Mouse (Mus musculus) embryonic facial prominence, embryonic 14.5 days (tissue): ENCODE measurements around the gene Slc8a1. TPM values are rescaled to one million over a fixed set of nuclear protein-coding genes. Genes with fewer than 3 reads are reported as not detected.

Experiments
- ATAC-seq: fragments of 200-750 bp; cut with Nextera tagmentation; 2 replicates; pipeline ENCODE4 v1.8.0; 2017; ENCODE audit warnings: low read depth, moderate number of reproducible peaks, moderate TSS enrichment
- DNase-seq: peaks from one replicate; pipeline ENCODE4 v3.0.0-alpha.2; 2015; ENCODE audit warnings: low spot score
- H3K27ac ChIP-seq: fragments of 300-500 bp; sonication (generic); replicated peaks from 2 replicates; pipeline ENCODE4 v1.5.1; 2014; ENCODE audit warnings: low read depth, mild to moderate bottlenecking, low read length, moderate library complexity
- H3K27me3 ChIP-seq: fragments of 300-500 bp; sonication (generic); replicated peaks from 2 replicates; pipeline ENCODE4 v1.6.1; 2014; ENCODE audit warnings: low read length; ENCODE audit not compliant: control insufficient read depth, insufficient read depth
- H3K36me3 ChIP-seq: fragments of 300-500 bp; sonication (generic); 2 replicates; pipeline ENCODE4 v1.6.1; 2014; ENCODE audit warnings: low read length, mixed read lengths; ENCODE audit not compliant: control insufficient read depth, insufficient read depth
- H3K4me1 ChIP-seq: fragments of 300-500 bp; sonication (generic); 2 replicates; pipeline ENCODE4 v1.6.1; 2014; ENCODE audit warnings: antibody characterized with exemption, low read length; ENCODE audit not compliant: control insufficient read depth, insufficient read depth
- H3K4me2 ChIP-seq: fragments of 300-500 bp; sonication (generic); 2 replicates; pipeline ENCODE4 v1.6.1; 2014; ENCODE audit warnings: low read depth, mild to moderate bottlenecking, low read length, moderate library complexity, mixed read lengths
- H3K4me3 ChIP-seq: fragments of 300-500 bp; sonication (generic); 2 replicates; pipeline ENCODE4 v1.5.1; 2014; ENCODE audit warnings: low read depth, mild to moderate bottlenecking, low read length
- H3K9ac ChIP-seq: fragments of 300-500 bp; sonication (generic); 2 replicates; pipeline ENCODE4 v1.6.1; 2014; ENCODE audit warnings: low read depth, mild to moderate bottlenecking, low read length, moderate library complexity, mixed read lengths
- H3K9me3 ChIP-seq: fragments of 300-500 bp; sonication (generic); 2 replicates; pipeline ENCODE4 v1.6.1; 2016; ENCODE audit warnings: low read length; ENCODE audit not compliant: control insufficient read depth
- WGBS: fragments of 180-500 bp; shearing (Covaris S2); extraction: QIAGEN DNeasy Blood & Tissue Kit; methylation state at CpG from one replicate; pipeline ENCODE4 v1.1.7; 2014; 5-methylcytosine and 5-hydroxymethylcytosine counted together
- polyA plus RNA-seq: library from polyadenylated mRNA; unstranded; fragments of >200 nt; fragmentation: Nextera tagmentation; extraction: Ambion mirVana; gene quantifications from 2 replicates; pipeline ENCODE4 v1.2.1, GENCODE M21; 2014

Gene Slc8a1
- polyA plus RNA-seq, 1 experiment from 2014 or later, result 4.6 TPM

DNA sequence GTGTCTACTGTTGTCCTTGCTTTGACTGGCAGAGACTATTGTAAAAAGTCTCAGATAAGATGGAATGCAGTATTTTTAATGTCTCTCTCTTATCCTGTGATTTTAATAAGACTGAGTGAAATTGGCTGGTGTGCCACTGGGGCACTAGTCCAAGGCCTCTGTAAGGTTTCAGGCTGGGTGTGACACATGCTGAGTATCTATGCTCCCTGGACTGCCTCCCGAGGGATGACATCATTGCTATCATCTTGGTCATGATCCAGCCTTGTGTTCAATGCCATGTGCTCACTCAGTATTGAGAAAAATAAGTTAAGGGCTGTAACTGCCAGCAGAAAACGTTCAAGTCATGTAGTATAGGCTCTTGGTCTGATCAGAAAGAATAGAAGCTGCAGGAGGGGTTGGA lies 335.5 kb downstream of the Slc8a1 start:
- DNase-seq, result peak; percentile 20
- no peak overlapping the region for H3K4me3 ChIP-seq

DNA sequence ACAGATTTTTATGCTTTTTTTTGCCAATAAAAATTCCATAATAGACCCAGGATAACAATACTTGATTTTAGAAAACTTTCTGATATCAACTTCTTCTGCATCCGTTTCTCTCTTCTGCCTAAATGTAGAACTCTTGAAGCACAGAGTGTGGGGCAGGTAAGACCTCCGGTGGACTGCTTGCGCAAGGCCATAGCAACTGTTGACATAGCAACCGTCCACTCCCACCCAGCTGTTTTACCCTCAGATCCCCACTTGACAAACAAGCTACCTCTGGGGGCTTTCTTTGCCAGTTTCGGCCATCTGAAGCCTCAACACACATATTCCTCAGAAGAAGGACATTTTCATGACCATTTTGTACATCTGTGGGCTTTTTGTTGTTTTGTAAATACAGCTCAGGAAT lies 337.8 kb downstream of the Slc8a1 start:
- no peak overlapping the region for H3K4me2 ChIP-seq
- no peak overlapping the region for H3K27ac ChIP-seq
- DNase-seq, result no peak
- H3K9me3 ChIP-seq, result no peaks in the 10 kb centered on the region
- no peaks in the 10 kb centered on the region for H3K36me3 ChIP-seq
- ATAC-seq, result peak; percentile 69
- H3K4me3 ChIP-seq, result no peak overlapping the region
- no peaks in the 10 kb centered on the region for H3K4me1 ChIP-seq
- H3K27me3 ChIP-seq, result no peaks in the 10 kb centered on the region
- 60% methylated on average over 5 of the region's 5 CpGs for WGBS
- H3K9ac ChIP-seq, result no peak overlapping the region

More for the DNA sequence above, 335.5 kb downstream of the Slc8a1 start:
- no peaks in the 10 kb centered on the region for H3K9me3 ChIP-seq
- no peak for ATAC-seq
- H3K36me3 ChIP-seq, result peaks cover 3% of the 10 kb centered on the region; the same call in 1 of the 2 replicates
- H3K27me3 ChIP-seq, result no peaks in the 10 kb centered on the region
- H3K4me1 ChIP-seq, result no peaks in the 10 kb centered on the region
- no peak overlapping the region for H3K27ac ChIP-seq
- WGBS, result 64% methylated on average over 2 of the region's 2 CpGs
- H3K4me2 ChIP-seq, result no peak overlapping the region
- no peak overlapping the region for H3K9ac ChIP-seq

DNA sequence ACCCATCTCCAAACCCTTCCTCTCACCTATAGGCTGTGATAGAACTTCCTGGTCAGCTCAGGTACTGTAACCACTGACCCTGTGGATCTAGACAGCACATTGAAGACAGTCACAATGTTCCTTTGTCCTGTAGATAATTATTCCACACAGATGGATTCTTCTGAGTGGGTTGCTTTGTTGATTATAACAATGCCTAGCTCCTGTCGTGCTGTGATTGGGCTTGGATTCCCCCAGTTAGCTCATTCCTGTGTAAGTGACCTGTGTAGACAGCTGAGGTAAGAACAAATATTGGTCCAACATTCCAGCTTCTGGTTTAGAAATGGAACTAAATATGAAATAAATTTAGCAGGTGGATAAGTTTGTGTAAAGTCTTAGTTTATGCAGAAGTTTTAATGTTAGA lies 340.7 kb downstream of the Slc8a1 start:
- 0 out of 2 replicates have a peak, but pooled peaks cover 3% of the 10 kb centered on the region for H3K27me3 ChIP-seq
- H3K4me3 ChIP-seq, result no peak overlapping the region
- no peak overlapping the region for H3K27ac ChIP-seq
- no peak for ATAC-seq
- H3K9ac ChIP-seq, result no peak overlapping the region
- no peak overlapping the region for H3K4me2 ChIP-seq
- no peak for DNase-seq
- WGBS, result 58% methylated on average over 1 of the region's 1 CpGs
- H3K9me3 ChIP-seq, result no peaks in the 10 kb centered on the region
- H3K4me1 ChIP-seq, result no peaks in the 10 kb centered on the region
- no peaks in the 10 kb centered on the region for H3K36me3 ChIP-seq

GRCm38 (mm10) chr17:81394124-81394523 lies 344.1 kb downstream of the Slc8a1 start:
- WGBS, result 40% methylated on average over 2 of the region's 2 CpGs

GRCm38 (mm10) chr17:81393040-81393439 lies 345.1 kb downstream of the Slc8a1 start:
- Histone ChIP-seq H3K9me3 (no peaks in the 10 kb centered on the region), H3K4me3 (no peak overlapping the region), H3K27ac (no peak overlapping the region), H3K4me1 (no peaks in the 10 kb centered on the region), H3K27me3 (0 out of 2 replicates have a peak, but pooled peaks cover 3% of the 10 kb centered on the region), H3K4me2 (no peak overlapping the region), H3K9ac (no peak overlapping the region), H3K36me3 (0 out of 2 replicates have a peak, but pooled peaks cover 4% of the 10 kb centered on the region)
- DNase-seq (no peak), ATAC-seq (no peak)
- WGBS, result 41% methylated on average over 4 of the region's 4 CpGs

More at GRCm38 (mm10) chr17:81394124-81394523, 344.1 kb downstream of the Slc8a1 start:
- Histone ChIP-seq H3K4me1 (no peaks in the 10 kb centered on the region), H3K9ac (no peak overlapping the region), H3K36me3 (no peaks in the 10 kb centered on the region), H3K27me3 (0 out of 2 replicates have a peak, but pooled peaks cover 3% of the 10 kb centered on the region), H3K9me3 (no peaks in the 10 kb centered on the region), H3K4me3 (no peak overlapping the region), H3K27ac (no peak overlapping the region), H3K4me2 (no peak overlapping the region)
- no peak for ATAC-seq
- DNase-seq, result no peak

- Histone ChIP-seq H3K4me2 (no peak overlapping the region), H3K27me3 (0 out of 2 replicates have a peak, but pooled peaks cover 3% of the 10 kb centered on the region), H3K4me3 (no peak overlapping the region), H3K4me1 (no peaks in the 10 kb centered on the region), H3K9me3 (no peaks in the 10 kb centered on the region), H3K9ac (no peak overlapping the region), H3K36me3 (0 out of 2 replicates have a peak, but pooled peaks cover 4% of the 10 kb centered on the region), H3K27ac (no peak overlapping the region)
- 87% methylated on average over 7 of the region's 7 CpGs for WGBS
- DNase-seq, result no peak
- no peak for ATAC-seq
These were observed 346.7 kb downstream of the Slc8a1 start for GRCm38 (mm10) chr17:81391478-81391877.

- no peaks in the 10 kb centered on the region for H3K4me1 ChIP-seq
- no peak overlapping the region for H3K4me2 ChIP-seq
- ATAC-seq (no peak), DNase-seq (no peak)
- no peak overlapping the region for H3K4me3 ChIP-seq
- H3K9ac ChIP-seq, result no peak overlapping the region
- no peak overlapping the region for H3K27ac ChIP-seq
- 0 out of 2 replicates have a peak, but pooled peaks cover 3% of the 10 kb centered on the region for H3K27me3 ChIP-seq
- 0 out of 2 replicates have a peak, but pooled peaks cover 4% of the 10 kb centered on the region for H3K36me3 ChIP-seq
- 79% methylated on average over 3 of the region's 3 CpGs for WGBS
- H3K9me3 ChIP-seq, result no peaks in the 10 kb centered on the region
These were observed 347.4 kb downstream of the Slc8a1 start for GRCm38 (mm10) chr17:81390790-81391189.

- Histone ChIP-seq H3K27me3 (no peaks in the 10 kb centered on the region), H3K36me3 (0 out of 2 replicates have a peak, but pooled peaks cover 4% of the 10 kb centered on the region), H3K9ac (no peak overlapping the region), H3K4me3 (no peak overlapping the region), H3K4me2 (no peak overlapping the region), H3K27ac (no peak overlapping the region), H3K4me1 (no peaks in the 10 kb centered on the region), H3K9me3 (no peaks in the 10 kb centered on the region)
- ATAC-seq (no peak), DNase-seq (no peak)
- WGBS, result 86% methylated on average over 2 of the region's 2 CpGs
These were observed 352.1 kb downstream of the Slc8a1 start for GRCm38 (mm10) chr17:81386118-81386517.

DNA sequence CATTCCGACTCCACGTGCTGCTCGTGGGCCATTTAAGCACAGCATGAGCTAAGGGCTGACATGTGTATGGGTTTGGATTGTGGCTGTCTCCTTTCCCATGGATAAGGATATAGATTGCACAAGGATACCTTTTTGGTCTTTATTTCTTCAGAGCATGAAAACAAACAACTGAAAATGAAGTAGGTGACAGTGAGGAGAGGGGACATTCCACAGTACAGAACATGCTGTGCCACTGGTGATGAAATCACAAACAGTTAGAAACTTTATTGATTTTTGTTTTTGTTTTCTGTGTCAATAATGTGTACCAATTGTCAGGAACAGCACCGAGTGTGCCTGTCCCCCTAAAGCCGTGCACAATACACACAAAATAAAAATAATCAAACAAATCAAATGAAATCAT lies 352.7 kb downstream of the Slc8a1 start:
- H3K9ac ChIP-seq, result no peak overlapping the region
- no peaks in the 10 kb centered on the region for H3K9me3 ChIP-seq
- no peak overlapping the region for H3K27ac ChIP-seq
- 82% methylated on average over 5 of the region's 5 CpGs for WGBS
- no peaks in the 10 kb centered on the region for H3K4me1 ChIP-seq
- ATAC-seq, result no peak
- no peaks in the 10 kb centered on the region for H3K27me3 ChIP-seq
- no peak overlapping the region for H3K4me3 ChIP-seq
- H3K4me2 ChIP-seq, result no peak overlapping the region
- DNase-seq, result no peak
- H3K36me3 ChIP-seq, result 0 out of 2 replicates have a peak, but pooled peaks cover 4% of the 10 kb centered on the region
